Mouse (Mus musculus) cerebellum, adult 11 months (tissue): ENCODE results near the gene Tpd52l1.
A peak's percentile ranks its signal among the peaks of the same experiment; 100 is the strongest.

Experiments
- DNase-seq: peaks from one replicate; pipeline ENCODE4 v3.0.0; 2022

The Tpd52l1 gene

DNA sequence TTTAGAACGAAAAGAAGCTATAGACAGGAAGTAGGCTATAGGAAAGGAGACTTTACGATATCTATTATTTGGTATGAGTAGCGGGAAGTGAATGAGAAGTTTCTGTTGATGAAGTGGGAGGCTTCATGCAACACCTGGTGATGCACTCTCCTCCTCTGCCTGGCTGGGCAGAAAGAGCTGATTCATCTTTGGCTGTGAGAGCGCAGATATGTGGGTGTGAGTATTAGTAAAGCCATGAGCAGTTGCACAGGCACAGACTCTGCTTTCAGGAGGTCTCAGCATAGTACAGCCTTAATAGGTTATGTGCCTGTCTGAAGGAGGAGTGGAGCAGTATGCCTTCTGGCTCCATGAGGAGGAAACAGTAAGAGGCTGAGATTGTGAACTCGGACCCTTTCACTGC, 109.3 kb downstream of the Tpd52l1 start:
- no peak for DNase-seq

DNA sequence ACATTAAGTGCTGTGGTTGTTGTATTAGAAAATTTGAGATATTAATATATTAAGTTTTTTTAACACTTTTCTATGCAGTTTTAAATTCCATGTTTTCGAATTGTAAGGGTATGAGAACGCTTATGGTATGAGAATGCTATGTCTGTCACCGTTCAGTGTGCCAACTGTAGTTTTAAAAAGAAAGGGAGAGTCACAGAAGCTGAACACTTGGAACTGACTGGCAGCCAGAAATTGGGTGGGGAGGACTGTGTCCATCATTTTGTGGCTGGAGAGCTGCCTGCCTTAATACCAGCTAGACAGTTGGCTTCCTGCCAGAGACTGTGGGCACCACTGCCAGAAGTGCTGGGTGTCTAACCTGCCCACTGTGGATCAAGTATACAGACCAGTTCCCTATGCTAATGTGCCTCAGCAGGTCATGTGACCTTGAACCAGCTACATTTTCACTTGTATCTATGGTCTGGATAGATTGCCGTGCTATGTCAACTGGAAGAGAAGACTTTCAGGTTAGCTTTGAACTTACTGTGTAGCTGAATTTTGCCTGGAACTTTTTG, 114.5 kb downstream of the Tpd52l1 start:
- DNase-seq, result no peak

DNA sequence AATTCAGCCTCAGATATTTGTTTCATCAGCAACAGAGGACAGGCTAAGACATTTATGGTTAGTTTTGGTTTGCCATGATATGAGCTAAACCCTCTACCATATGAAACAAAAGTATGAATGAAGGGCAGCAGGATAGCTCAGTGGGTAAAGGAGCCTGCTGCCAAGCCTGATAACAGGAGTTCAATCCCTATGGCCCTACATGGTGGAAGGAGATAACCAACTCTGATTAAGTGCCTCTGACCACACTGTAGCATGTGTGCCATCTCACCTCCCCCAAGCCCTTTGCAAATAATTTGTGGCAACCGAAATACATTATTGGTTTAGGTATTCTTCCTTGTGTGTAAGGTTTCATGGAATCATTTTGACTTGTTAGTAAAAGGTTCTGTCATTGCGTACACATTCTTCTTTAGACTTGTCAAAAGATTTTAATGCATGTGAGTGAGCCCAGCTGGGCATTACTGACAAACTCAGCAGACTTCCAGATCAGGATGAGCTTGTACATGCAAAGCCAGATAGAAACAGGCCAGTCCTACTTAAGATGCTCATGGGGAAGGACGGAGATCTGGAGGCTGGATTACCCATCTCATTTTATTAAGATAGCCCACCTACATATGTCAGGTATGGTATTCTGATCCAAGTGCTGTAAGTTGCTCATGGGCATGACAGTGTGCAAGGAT, 115.3 kb downstream of the Tpd52l1 start:
- DNase-seq, result no peak

DNA sequence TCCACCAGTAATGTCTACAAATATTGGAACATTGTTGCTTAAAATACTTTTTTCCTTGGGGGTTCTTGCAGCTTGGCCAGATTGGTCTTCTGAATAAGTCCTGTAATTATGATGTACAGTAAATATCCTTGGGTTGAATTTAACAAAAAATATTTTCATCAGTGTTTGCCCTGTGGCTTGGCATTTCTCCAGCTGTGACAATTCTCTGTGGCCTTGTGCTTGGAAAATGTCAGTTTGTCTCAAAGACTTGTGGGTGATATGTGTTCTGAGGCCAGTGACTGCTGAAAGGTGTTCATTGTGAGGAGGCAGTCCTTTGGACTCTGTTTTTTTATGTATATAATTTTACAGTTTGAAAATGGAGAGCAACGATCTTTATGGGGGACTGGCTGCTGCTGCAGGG, 116.3 kb downstream of the Tpd52l1 start:
- DNase-seq, result no peak

DNA sequence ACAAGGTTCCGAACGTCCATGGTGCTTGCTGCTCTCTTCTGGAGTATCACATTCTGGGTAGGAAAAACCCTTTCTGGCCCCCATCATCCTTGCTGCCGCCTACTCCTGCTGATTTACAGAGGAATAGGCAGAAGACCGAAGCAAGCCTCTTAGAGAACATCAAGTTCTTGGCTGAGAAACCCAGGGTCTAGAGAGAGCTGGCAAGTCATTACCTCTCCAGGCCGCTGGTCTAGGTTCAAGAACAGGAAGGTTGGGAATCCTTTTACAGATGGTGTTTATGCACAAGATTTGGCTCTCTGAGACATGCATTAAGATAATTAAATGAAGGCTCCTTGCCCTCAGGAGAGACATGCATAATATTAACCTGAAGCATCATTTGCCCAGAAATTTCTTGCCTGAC, 127.3 kb downstream of the Tpd52l1 start:
- no peak for DNase-seq

DNA sequence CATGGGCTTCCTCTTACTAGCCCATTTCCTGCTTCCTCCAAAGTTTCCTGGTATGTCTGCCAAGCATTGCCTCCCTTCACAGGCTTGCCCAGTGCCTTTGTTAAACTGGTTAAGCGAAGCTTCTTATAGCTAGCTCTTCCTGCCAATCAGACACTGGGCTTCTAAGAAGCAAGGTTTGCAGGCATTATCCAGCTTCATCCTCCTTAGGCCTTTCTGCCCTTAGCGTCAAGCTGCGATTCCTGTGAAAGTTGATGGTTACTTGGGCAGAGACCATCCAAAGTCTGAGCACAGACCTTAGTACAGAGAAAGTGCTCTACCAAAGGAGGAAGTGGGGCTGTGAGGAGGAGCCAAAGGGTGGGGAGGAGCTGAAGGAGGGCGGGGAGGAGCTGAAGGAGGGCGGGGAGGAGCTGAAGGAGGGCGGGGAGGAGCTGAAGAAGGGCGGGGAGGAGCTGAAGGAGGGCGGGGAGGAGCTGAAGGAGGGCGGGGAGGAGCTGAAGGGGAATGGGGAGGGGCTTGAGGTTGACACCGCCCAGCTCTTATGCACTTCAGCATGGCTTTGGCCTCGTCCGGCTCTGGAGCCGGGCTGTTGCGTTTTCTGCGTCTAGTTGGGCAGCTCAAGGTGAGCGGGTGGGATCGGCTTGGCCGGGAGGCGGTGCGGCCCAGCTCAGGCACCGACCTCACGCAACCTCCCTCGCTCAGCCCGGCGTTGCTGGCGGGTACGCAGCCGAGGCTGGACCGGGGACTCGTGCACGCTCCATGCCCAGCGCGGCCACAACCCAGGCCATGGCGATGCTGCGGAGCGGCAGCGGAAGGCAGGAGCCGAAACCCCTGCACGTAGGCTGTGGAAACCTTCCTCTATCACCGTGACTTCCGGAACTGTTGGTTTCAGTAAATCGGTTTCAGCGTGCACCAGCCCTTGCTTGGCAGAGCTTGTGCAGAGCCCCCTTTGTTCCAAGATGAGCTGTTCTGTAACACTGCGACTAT, 132.6 kb downstream of the Tpd52l1 start, which contains the start of gene Hddc2:
Gene Hddc2 (plus strand): TSS at position 519 of the 984 bp plus-strand sequence.
- DNase-seq, result peak; percentile 57

DNA sequence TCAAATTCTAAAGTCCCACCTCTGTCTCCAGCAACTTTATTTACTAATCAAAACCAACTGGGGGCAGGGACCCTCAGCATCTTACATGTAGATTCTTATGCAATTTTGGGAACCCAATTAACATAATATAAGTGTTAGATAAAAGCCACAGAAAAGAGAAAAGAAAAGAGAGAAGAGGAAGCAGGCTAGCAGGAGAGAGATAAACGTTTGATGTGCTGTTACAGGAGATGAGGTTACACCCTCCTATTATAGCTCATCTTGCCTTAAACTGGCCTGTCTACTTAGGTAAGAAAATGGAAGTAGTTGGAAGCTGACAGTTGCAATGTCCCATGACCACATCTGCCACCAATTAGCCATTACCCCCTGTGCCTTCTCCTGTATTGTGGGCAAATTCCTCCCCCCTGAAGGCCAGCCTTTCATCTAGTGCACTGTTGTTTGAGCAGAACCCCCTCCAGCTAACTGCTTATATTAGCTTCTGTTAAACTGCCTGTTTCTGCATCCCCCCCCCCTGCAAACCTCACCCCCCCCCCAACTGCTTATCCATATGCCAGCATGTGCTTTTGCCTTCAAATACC, 138.6 kb downstream of the Tpd52l1 start:
- no peak for DNase-seq

DNA sequence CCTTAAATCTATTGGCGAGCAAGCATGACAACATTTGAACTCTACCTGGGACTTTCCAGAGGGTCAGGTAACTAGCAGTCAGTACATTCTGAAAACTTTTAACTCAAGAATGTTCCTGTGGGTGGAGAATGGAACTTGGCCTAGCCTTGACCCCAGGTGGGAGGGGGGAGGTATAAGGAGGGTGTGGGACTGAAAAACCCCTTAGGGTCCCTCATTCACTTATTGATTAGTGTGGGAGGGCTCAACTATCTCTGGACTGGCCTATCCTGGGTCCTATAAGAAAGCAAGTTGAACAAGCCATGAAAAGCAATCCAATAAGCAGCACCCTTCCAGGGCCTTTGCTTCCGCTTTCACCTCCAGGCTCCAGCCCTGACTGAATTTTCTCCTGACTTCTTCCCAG, 142.3 kb downstream of the Tpd52l1 start:
- DNase-seq, result no peak

DNA sequence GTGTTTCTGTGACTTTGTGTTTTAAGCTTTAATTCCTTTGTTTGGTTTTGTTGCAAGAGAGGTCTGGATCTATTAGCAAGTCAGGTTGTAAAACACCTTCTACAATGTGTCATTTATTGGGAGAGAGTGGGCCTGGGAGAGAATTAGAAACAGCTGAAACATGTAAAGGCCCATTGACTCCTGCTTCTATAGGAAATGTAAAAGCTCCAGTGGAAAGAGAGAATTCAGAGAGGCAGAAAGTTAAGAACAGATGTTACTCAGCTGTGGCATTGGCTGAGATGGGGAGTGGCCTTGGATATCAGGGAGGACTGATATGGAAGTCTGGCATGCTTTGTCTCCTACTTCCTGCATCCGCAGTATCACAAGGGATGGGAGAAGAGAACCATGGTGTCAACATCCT, 145.5 kb downstream of the Tpd52l1 start:
- no peak for DNase-seq

DNA sequence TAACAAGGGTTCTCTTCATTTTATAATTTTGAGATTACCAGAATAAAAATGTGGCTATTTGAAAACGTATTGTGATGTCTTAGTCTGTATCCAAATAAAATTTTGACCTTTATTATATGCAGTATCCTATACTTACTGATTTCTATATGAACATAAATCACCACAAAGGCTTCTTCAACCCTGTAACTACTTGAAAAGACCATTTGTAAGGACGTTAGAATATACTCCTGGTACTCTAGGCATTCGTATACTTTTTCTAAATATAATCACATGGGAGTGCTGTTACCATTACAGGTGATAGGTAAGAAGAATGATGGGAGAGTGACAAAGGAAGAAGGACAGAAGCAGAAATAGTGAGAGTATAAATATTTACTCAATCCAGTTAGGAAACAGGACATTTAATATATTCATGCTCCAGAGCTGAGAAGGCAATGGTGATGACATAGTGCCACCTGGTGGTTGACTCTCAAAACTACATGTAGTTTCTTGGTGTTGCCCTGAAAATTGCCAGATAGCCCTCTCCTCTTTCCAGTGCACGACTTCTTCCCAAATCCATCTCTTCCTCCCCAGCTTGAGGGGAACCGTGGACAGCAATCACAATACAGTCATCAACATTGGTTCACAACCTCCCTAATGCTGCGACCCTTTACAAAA, 146.7 kb downstream of the Tpd52l1 start:
- peak; percentile 38 for DNase-seq

DNA sequence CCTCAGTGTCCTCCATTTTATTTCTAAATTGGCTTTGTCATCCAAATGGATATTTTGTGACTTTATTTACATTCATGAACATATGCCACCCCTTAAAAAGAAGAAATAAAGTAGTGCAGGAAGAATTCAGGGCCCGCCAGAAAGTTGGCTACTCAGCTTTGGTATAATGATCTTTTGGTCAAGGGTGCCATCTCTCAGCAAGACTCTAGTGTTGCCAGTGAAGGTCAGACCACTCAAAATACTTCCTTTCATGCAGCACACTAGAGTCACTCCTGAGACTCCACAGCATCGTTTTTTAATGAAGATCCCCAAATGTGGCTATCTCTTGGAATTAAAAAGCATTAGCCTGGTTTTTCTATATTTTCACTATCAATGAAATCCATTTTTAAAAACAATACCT, 147.5 kb downstream of the Tpd52l1 start:
- no peak for DNase-seq

DNA sequence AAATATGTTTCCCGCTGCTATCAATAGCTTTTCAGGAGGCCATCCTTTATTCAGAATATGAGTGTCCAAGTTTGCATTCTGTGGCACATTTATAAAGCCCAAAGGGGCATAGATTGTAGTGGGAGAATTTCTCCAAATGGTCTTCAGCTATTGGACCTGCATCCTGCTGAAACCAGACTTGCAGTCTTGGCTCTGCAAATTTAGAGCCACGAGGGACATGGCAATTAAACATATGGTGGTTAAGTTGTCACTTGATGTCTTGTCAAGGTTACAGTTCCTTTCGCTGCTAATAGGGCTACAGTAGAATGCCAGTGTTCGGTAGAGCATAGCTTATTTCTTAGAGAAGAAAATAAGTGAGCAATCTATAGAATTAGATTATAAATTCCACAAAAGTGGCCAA, 148.7 kb downstream of the Tpd52l1 start:
- DNase-seq, result no peak

DNA sequence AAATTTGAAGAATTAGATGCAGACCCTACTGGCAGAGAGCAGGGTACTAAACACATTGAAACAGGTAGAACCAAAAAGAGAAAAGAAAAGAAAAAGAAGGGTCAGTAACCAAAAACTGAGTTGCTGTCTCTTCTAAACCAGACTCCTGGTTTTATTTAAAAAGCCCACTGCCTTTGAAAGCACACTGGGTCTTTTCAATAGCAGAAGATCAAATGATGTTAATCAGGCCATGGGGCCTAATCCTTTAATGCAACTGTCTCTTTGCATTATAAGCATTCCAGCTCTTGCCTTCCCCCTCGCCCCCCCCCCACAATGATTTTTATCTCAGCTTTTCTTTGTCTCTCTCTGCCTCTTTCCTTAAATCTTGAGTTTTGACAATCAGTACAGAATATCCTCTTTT, 149.3 kb downstream of the Tpd52l1 start:
- no peak for DNase-seq

DNA sequence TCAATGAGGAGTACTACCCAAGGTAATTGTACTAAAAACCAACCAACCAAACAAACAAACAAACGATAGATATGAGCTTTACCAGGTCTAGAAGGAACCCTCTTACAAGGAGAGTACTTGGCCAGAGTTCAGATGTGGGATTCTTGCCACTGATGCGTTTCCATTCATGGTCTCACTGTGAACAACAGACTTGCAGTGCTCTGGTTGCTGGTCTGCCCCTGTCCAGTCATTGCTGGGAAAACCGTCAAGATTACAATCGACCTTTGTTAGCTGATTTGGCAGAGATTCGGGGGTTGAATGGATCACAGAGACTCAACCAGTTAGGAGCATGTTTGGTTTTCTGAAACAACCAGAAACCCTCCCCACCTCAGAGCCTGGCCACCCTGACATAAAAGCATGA, 150.1 kb downstream of the Tpd52l1 start:
- DNase-seq, result no peak

DNA sequence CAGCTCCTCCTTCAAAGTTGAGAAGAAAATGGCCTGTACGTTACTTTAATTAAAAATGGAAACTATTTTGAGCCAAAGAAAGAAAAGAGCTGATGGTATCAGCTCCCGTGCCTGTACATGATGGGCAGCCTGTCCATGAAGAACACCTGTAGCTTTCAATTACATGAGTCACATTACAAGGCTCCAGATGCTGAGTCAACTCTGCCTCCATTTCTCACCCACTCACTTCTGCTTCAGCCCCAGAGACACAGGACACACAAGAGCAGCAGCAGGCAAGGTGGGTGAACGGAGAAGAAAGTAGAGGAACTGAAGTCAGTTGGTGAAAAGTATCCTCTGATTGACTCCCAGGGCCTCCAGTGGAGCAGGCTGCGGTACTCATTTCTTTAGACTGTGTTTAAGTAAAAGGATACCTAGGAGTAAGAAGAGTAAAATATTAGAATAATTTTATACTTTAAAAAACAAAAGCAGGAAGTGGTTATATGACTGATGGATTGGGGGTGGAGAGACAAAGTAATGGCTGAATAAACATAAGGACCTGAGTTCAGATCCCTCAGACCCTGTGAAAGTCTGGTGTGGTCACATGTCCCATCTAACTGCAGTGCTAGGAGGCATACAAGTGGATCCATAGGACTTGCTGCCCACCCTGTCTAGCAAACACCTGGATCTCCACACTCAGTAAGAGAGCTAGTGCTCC, 156.9 kb downstream of the Tpd52l1 start:
- DNase-seq, result no peak

DNA sequence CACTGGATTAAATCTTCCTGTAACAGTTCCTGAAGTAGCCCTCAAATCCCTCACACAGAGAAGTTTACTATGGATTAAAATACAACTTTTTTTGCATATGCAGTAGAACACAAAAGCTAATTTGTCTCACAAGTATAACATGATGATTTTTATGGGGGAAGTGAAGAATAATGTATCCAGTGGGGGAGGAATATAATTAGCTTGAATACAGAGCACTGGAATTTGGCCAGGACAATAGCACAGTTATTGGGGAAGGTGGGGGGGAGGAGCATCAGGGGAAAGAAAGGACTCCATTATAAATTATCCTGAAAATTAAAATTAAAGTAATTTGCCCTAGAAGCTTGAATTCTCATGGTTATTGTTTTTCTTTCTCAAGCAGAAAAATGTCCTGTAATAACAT, 158.0 kb downstream of the Tpd52l1 start:
- DNase-seq, result no peak
